Comparison of ENCODE assay signal across 8 mouse cellular contexts in the genomic region with DNA sequence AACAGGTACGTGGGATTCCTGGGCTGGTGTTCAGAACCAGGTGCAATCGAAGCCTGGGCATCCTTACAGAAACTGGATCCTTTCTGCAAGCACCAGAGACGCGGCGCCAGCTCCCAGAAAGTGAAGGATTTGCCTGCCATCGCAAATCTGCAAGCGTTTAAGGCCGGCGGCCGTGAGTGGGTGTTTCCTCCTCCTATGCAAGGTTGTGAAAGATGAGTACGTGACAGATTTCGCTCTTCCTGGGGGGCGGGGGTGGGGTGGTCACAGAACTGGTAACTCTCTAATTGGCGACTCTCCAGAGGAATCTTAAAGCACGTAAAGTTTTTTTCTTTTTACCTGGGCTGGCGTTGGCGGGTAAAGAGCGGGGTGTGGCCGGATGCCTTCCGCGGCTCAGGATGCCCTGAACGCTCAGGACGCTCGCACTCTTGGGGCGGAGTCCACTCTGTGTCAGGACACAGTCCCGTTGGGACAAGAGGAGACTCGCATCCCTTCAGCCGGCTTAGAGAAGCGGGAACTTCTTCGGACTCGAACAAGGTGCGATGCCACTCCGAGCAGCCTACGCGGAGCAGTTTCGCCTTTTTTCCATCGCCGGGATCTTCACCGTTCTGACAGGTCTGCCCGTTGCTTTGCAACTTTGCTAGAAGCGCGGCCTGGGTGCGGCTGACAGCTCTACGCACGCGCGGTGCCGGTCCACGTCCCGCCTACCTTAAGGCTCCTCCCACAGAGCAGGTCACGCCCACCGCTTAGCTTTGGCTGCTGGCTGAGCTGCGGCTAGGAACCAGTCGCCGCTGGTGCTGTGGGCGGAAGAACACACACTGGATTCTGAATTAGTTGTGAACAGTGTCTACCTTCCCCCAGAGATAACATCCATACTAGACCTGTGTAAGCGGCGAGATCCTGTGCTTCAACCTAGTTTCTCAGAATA.
A peak's percentile ranks its signal among the peaks of the same experiment; 100 is the strongest.
DNase-seq lines count a peak whose midpoint lies in the region; ATAC-seq and TF ChIP-seq lines count a peak whose summit lies in the region.

No protein-coding gene starts in this region.

- no peak for TF ChIP-seq CTCF in bone marrow macrophage, adult 2 months (IDR thresholded peaks at IDR 0.05; ENCODE audit: low read depth, low read length)
- TF ChIP-seq CTCF in liver, adult 2 months (IDR thresholded peaks at IDR 0.05; ENCODE audit: low read depth, low read length) = no peak

- TF ChIP-seq POLR2A in bone marrow macrophage, adult 2 months (IDR thresholded peaks at IDR 0.05; ENCODE audit: borderline replicate concordance, low read depth, low read length) = no peak
- peak; percentile 65; the same call in 1 of the 2 replicates for TF ChIP-seq POLR2A in liver, adult 2 months (IDR thresholded peaks at IDR 0.05; ENCODE audit: extremely low read depth, insufficient read depth, low read length)
- peak; percentile 90 for TF ChIP-seq POLR2A in myocyte (IDR thresholded peaks at IDR 0.05; ENCODE audit: insufficient read length, low read depth)

- no peaks in the 10 kb centered on the region for H3K79me2 ChIP-seq in liver, adult 2 months (ENCODE audit: control insufficient read depth, insufficient read depth, low read length)
- peaks cover 11% of the 10 kb centered on the region for H3K79me2 ChIP-seq in myocyte (ENCODE audit: control insufficient read depth, insufficient read depth)

- H3K36me3 ChIP-seq in heart, embryonic 10.5 days = no peaks in the 10 kb centered on the region
- no peaks in the 10 kb centered on the region for H3K36me3 ChIP-seq in kidney, embryonic 16.5 days (ENCODE audit: insufficient read depth, low read length)
- no peaks in the 10 kb centered on the region for H3K36me3 ChIP-seq in liver, adult 2 months (ENCODE audit: control insufficient read depth, insufficient read depth, low read length)
- H3K36me3 ChIP-seq in myocyte (ENCODE audit: control insufficient read depth, insufficient read depth) = peaks cover 6% of the 10 kb centered on the region
- no peaks in the 10 kb centered on the region for H3K36me3 ChIP-seq in splenic B cell, adult 2 months (ENCODE audit: control insufficient read depth, insufficient read depth, low read length, poor library complexity, severe bottlenecking)

- H3K4me2 ChIP-seq in kidney, embryonic 16.5 days (replicated peaks; ENCODE audit: low read depth, low read length) = peak overlapping the region; percentile 84
- H3K4me2 ChIP-seq in myocyte (ENCODE audit: low read depth) = peak overlapping the region; percentile 98

- WGBS in heart, embryonic 10.5 days = under 1% methylated on average over 58 of the region's 58 CpGs
- WGBS in kidney, embryonic 16.5 days = under 1% methylated on average over 58 of the region's 58 CpGs
- WGBS in liver, adult 2 months = 1% methylated on average over 58 of the region's 58 CpGs

- DNase-seq in A20 (ENCODE audit: low read depth, low spot score) = peak; percentile 97
- DNase-seq in heart, embryonic 10.5 days (ENCODE audit: low spot score) = peak; percentile 97
- peak; percentile 82 for DNase-seq in liver, adult 2 months (ENCODE audit: extremely low read depth, low read depth, low spot score)
- peak; percentile 96 for DNase-seq in splenic B cell, adult 2 months (ENCODE audit: low read depth, low spot score)

- peak overlapping the region; percentile 1 for H3ac ChIP-seq in myocyte (ENCODE audit: control insufficient read depth, insufficient read length)

- H3K9ac ChIP-seq in kidney, embryonic 16.5 days (replicated peaks; ENCODE audit: low read length) = peak overlapping the region; percentile 72
- peak overlapping the region; percentile 16 for H3K9ac ChIP-seq in liver, adult 2 months (ENCODE audit: low read depth, low read length)

- peak overlapping the region; percentile 84 for H3K4me3 ChIP-seq in bone marrow macrophage, adult 2 months (ENCODE audit: insufficient read depth, low read length)
- H3K4me3 ChIP-seq in heart, embryonic 10.5 days = peak overlapping the region; percentile 65
- peak overlapping the region; percentile 72 for H3K4me3 ChIP-seq in kidney, embryonic 16.5 days (ENCODE audit: low read length)
- peak overlapping the region; percentile 60 for H3K4me3 ChIP-seq in liver, adult 2 months (ENCODE audit: insufficient read depth, low read depth, low read length)
- peak overlapping the region; percentile 81 for H3K4me3 ChIP-seq in myocyte

- peaks cover 8% of the 10 kb centered on the region for H3K4me1 ChIP-seq in bone marrow macrophage, adult 2 months (ENCODE audit: control insufficient read depth, insufficient read depth, low read length)
- peaks cover 5% of the 10 kb centered on the region; the same call in 1 of the 2 replicates for H3K4me1 ChIP-seq in heart, embryonic 10.5 days
- H3K4me1 ChIP-seq in kidney, embryonic 16.5 days (ENCODE audit: insufficient read depth, low read length) = peaks cover 12% of the 10 kb centered on the region; the same call in 1 of the 2 replicates
- H3K4me1 ChIP-seq in liver, adult 2 months (ENCODE audit: control insufficient read depth, insufficient read depth, low read length) = peaks cover 2% of the 10 kb centered on the region

- no peaks in the 10 kb centered on the region for H3K27me3 ChIP-seq in heart, embryonic 10.5 days (ENCODE audit: insufficient read depth, poor library complexity, severe bottlenecking)
- no peaks in the 10 kb centered on the region for H3K27me3 ChIP-seq in kidney, embryonic 16.5 days (ENCODE audit: insufficient read depth, low read length)
- no peaks in the 10 kb centered on the region for H3K27me3 ChIP-seq in liver, adult 2 months (ENCODE audit: control insufficient read depth, insufficient read depth, low read length)
- H3K27me3 ChIP-seq in myocyte (ENCODE audit: control insufficient read depth, insufficient read depth, insufficient read length) = no peaks in the 10 kb centered on the region
- H3K27me3 ChIP-seq in splenic B cell, adult 2 months (ENCODE audit: control insufficient read depth, insufficient read depth, low read length, poor library complexity, severe bottlenecking) = no peaks in the 10 kb centered on the region

- H3K9me3 ChIP-seq in heart, embryonic 10.5 days = no peaks in the 10 kb centered on the region
- no peaks in the 10 kb centered on the region for H3K9me3 ChIP-seq in kidney, embryonic 16.5 days (ENCODE audit: low read length)

- ATAC-seq in erythroblast, adult 5-6 weeks (replicated peaks; ENCODE audit: low FRiP score, poor library complexity, severe bottlenecking) = peak; percentile 91
- ATAC-seq in kidney, embryonic 16.5 days (ENCODE audit: low FRiP score, low TSS enrichment) = peak; percentile 96

- peak overlapping the region; percentile 47 for H3K27ac ChIP-seq in bone marrow macrophage, adult 2 months (ENCODE audit: insufficient read depth, low read depth, low read length)
- peak overlapping the region; percentile 57 for H3K27ac ChIP-seq in heart, embryonic 10.5 days
- H3K27ac ChIP-seq in kidney, embryonic 16.5 days (ENCODE audit: low read length) = peak overlapping the region; percentile 13; the same call in 1 of the 2 replicates
- no peak overlapping the region for H3K27ac ChIP-seq in liver, adult 2 months (replicated peaks; ENCODE audit: insufficient read depth, low read depth, low read length)

TF ChIP-seq in myocyte, 11 proteins besides CTCF, POLR2A, EP300 and RAD21:
- TF ChIP-seq MAX (IDR thresholded peaks at IDR 0.05; ENCODE audit: low read depth) = no peak
- TF ChIP-seq POLR2AphosphoS2 (IDR thresholded peaks at IDR 0.05; ENCODE audit: insufficient read length, low read depth) = peak; percentile 81
- peak in 1 of 3 experiments; percentile 11 for TF ChIP-seq MYOG (IDR thresholded peaks at IDR 0.05; ENCODE audit: control insufficient read depth in 1 of 3, insufficient read depth in 1 of 3, insufficient read length in 2 of 3, low read depth in 2 of 3)
- no peak for TF ChIP-seq USF1 (IDR thresholded peaks at IDR 0.05; ENCODE audit: low read depth)
- peak; percentile 15 for TF ChIP-seq SRF (IDR thresholded peaks at IDR 0.05; ENCODE audit: control insufficient read depth, insufficient read length, low read depth)
- no peak for TF ChIP-seq TCF3 (IDR thresholded peaks at IDR 0.05; ENCODE audit: insufficient read length, low read depth)
- no peak for TF ChIP-seq E2F4 (IDR thresholded peaks at IDR 0.05; ENCODE audit: insufficient read depth)
- no peak for TF ChIP-seq REST (IDR thresholded peaks at IDR 0.05; ENCODE audit: insufficient read depth, insufficient read length)
- TF ChIP-seq TCF12 (IDR thresholded peaks at IDR 0.05; ENCODE audit: insufficient read depth, poor library complexity, severe bottlenecking) = no peak
- TF ChIP-seq MYOD1 (IDR thresholded peaks at IDR 0.05; ENCODE audit: control insufficient read depth in 1 of 3, insufficient read length in 2 of 3, low read depth in 2 of 3) = no peak
- TF ChIP-seq CEBPB (IDR thresholded peaks at IDR 0.05; ENCODE audit: insufficient read depth, poor library complexity, severe bottlenecking) = no peak
